Mouse (Mus musculus) spleen, postnatal 0 days (tissue): ENCODE data around the gene Gm44790. TPM values are rescaled to one million over a fixed set of nuclear protein-coding genes. Genes with fewer than 3 reads are reported as not detected.

Experiments
- polyA plus RNA-seq: library from polyadenylated mRNA; unstranded; fragments of >200 nt; fragmentation: Nextera tagmentation; extraction: Ambion mirVana; gene quantifications from 2 replicates; pipeline ENCODE4 v1.2.1, GENCODE M21; 2015

Gm44790 gene
- not detected in 2 replicates for polyA plus RNA-seq

GRCm38 (mm10) chr6:86426358-86426757, at the start of gene Gm44790:
TSS of gene Gm44790 (plus strand) at chr6:86426658.

GRCm38 (mm10) chr6:86396581-86397256, 29.7 kb upstream of the Gm44790 start, which contains the start of gene Pcyox1:
TSS of gene Pcyox1 (minus strand) at chr6:86397154.

GRCm38 (mm10) chr6:86404100-86404861, 22.2 kb upstream of the Gm44790 start, which contains the start of gene Tia1:
TSS of gene Tia1 (plus strand) at chr6:86404219.

GRCm38 (mm10) chr6:86438272-86439118, 12.0 kb downstream of the Gm44790 start, which contains the start of gene C87436:
TSS of gene C87436 (plus strand) at chr6:86438374.

Other genes starting within 250 kb of the Gm44790 start
- 1.1 and 1.6 TPM in 2 replicates for gene Tgfa, start 231.4 kb upstream of the Gm44790 start, polyA plus RNA-seq
- gene Fam136a, start 61.0 kb upstream of the Gm44790 start, polyA plus RNA-seq, result 41.4 and 42.1 TPM in 2 replicates
- gene Snrpg, start 55.4 kb upstream of the Gm44790 start, polyA plus RNA-seq, result 513 and 548 TPM in 2 replicates
- 27.9 and 33.2 TPM in 2 replicates for gene Pcyox1, start 29.5 kb upstream of the Gm44790 start, polyA plus RNA-seq
- 42.8 and 55.1 TPM in 2 replicates for gene Tia1, start 22.4 kb upstream of the Gm44790 start, polyA plus RNA-seq
- gene C87436, start 11.7 kb downstream of the Gm44790 start, polyA plus RNA-seq, result 17.3 and 21.0 TPM in 2 replicates
- gene Pcbp1, start 99.7 kb downstream of the Gm44790 start, polyA plus RNA-seq, result 271 and 280 TPM in 2 replicates
- gene Asprv1, start 201.5 kb downstream of the Gm44790 start, polyA plus RNA-seq, result 45.2 and 54.4 TPM in 2 replicates
- gene Mxd1, start 242.5 kb downstream of the Gm44790 start, polyA plus RNA-seq, result 46.8 and 47.6 TPM in 2 replicates